Mouse (Mus musculus) 3T3-L1 (cell line): ENCODE measurements around the gene Hist1h2ba.

Source experiments
- DNase-seq: peaks from one replicate; pipeline ENCODE4 v3.0.0-alpha.2; 2015; ENCODE audit warnings: low read depth, low spot score

The Hist1h2ba gene

DNA sequence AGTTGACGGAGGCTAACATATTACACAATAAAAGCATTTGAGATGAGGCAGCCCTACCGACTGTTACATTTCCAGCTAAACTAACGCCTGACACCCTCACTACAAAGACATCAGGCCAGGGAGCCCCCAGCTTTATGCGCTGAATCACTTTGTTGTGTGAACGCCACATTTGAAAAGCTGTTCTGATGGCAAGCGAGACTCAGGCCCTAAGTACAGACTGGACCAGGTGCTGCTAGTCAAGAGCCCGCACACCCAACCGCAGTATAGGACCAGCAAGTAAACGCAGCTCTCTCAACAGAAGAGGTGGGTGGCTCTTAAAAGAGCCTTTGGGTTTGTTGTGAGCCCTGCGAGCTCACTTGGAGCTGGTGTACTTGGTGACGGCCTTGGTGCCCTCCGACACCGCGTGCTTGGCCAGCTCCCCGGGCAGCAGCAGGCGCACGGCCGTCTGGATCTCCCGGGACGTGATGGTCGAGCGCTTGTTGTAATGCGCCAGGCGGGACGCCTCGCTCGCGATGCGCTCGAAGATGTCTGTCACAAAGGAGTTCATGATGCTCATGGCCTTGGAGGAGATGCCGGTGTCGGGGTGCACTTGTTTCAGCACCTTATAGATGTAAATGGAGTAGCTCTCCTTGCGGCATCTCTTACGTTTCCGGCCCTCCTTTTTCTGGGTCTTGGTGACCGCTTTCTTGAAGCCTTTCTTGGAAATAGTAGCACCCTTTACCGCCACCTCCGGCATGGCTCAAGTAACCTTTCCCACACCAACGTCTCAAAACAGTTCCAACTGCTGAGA lies at the start of gene Hist1h2ba:
Gene Hist1h2ba, minus strand, starts transcription at position 736 of the 790 bp plus-strand sequence.
- no peak for DNase-seq

- DNase-seq: peak; percentile 54
Measured at GRCm38 (mm10) chr13:23972271-23972670, 38.3 kb upstream of the Hist1h2ba start.

- DNase-seq: no peak
Measured at GRCm38 (mm10) chr13:23971870-23972269, 37.9 kb upstream of the Hist1h2ba start.

DNA sequence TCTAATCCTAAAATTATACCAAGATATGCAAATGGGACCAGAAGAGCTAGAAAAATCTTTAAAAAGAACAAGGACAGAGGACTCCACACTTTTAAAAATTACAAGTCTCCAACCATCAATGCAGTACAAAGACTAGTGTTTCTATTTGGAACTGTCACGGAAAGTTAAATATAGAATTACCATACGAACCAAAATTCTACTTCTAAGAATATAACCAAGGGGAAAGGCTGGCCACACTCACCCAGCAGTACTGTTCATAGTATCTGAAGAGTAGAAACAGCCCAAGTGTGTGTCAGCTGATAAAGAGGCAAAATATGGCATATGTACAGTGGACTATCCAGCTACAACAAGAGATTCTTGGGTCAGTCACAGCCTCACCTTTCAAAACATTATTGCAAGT lies 31.0 kb upstream of the Hist1h2ba start:
- no peak for DNase-seq

DNA sequence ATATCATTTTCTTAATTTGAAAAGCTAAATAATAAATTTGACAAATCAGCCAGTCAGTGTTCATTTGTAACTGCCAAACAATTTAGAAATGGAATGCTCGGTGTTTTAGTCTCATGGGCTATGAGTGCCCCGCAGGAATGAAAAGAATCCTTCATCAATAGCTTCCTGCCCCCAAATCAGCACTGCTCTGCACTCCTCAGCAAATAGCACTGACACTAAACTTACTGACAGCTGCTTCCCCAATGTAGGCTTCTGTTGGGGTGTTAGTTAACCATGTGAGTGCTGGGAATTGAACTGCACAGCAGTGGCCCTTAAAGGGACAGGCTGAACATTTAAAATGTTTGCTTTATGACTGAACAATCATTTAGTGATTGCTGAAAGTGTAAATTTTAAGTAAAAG lies 25.8 kb upstream of the Hist1h2ba start:
- no peak for DNase-seq

DNA sequence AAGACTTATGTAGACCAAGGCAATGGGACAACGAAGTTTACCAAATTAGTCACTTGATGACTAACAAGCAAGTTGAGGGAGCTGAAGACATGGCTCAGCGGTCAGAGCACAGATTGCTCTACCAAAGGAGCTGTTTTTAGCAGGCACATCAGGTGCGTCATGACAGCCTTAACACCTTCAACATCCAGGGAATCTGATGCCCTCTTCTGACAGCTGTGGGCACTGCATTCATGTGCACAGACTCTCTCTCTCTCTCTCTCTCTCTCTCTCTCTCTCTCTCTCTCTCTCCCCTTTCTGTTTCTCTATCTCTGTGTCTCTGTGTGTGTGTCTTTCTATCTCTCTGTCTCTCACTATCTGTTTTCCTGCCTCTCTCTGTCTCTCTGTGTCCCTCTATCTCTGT lies 17.0 kb upstream of the Hist1h2ba start:
- no peak for DNase-seq

DNA sequence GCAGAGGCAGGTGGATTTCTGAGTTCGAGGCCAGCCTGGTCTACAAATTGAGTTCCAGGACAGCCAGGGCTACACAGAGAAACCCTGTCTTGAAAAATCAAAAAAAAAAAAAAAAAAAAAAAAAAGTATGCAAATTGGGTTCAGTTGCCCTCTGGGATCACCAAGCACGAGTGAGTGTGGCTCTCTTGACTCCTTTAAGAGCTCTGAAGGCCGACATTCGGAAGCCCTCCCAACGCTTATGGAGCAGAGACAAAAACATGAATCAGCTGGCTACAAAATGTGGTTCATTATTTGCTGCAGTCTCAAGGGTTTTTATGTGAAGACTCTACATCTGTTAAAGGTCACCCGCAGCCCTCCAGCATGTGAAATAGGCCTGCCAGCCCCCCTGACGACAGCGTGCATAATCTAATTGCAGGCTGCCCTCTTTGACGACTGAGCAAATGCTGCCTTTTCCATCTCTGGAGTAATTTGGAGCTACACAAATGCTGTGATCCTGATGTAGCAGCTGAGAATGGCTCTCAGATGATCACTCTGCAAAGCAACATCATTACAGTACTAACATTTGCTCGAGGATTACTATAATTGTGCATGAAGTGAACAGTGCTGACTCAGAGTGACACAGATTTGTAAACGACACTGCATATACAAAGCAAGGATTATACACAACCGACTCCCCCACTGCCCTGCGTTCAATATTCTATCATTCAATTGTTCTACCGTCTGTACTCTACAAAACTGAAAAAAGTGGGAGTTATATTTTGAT lies 15.7 kb upstream of the Hist1h2ba start:
- DNase-seq: no peak

- no peak for DNase-seq
Measured at GRCm38 (mm10) chr13:23946254-23946653, 12.3 kb upstream of the Hist1h2ba start.

DNA sequence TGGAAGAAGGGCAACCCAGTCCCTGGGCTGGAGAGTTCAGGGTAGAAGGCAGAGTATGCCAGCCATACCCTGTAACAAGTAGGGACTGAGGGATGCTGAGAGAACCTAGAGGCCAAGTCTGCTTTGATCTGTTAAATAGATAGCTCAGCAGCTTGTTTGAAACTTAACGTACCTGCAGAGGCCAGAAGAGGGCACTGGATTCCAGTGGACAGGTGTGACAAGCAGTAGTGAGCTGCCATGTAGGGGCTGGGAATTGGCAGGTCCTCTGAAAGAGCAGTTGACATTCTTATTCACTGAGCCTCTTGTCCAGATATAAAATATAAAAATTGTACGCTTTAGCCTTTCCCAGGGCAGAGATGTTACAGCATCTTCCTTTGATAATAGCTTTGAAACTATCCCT lies 8.9 kb upstream of the Hist1h2ba start:
- DNase-seq: no peak

DNA sequence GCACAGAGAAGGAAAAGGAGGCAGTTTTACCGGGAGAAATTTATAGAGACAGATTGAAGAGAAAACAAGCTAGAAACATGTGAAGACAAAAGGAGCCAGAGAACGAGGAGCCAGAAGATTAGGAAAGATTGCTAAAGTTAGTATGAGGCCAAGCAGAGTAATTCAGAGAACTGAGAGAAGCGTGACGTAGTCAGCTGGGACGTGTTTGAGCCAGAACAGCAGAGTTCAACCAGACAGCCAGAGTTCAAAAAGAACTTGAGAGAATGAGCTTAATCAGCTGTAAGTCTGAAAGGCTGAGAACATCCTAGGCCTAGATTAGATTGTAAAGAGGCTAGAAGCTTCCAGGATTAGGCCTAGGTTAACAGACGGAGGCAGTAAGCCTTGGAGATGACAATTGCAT lies 6.3 kb upstream of the Hist1h2ba start:
- DNase-seq: no peak

DNA sequence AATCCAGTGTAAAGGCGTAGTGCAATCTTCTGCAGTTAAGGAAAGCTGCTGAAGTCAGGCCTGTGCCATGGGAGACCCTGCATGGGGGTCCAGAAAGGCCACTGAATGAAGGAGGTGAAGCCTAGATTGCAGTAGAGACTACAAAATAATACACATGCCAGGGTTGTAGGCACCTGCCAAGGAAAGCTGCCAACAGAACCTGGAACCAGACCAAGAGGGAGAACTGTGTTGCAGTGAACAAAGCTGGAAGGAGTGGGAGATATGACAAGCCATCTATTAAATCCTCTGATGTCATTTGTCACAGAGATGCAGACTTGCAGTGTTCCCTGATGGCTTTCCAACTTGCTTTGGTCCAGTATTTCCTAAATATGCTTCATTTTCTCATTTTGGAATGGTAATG lies 4.7 kb upstream of the Hist1h2ba start:
- DNase-seq: no peak

DNA sequence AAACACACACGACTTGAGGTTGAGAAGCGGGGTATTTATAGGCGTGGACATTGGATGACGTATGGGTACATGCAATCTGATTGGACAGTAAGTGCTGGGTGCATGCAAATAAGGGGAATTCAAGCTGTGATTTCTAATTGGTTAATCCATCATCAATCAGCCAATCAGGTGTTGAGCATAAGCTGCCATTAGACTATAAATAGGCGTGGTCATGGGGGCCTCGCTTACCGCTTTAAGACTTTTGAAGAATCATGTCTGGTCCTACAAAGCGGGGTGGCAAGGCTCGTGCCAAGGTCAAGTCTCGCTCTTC lies 210 bp upstream of the Hist1h2ba start, which contains the start of gene Hist1h2aa:
Gene Hist1h2aa, plus strand, starts transcription at position 252 of the 310 bp plus-strand sequence.
- DNase-seq: no peak

GRCm38 (mm10) chr13:23930904-23931303 lies 3.1 kb downstream of the Hist1h2ba start:
- DNase-seq: no peak

DNA sequence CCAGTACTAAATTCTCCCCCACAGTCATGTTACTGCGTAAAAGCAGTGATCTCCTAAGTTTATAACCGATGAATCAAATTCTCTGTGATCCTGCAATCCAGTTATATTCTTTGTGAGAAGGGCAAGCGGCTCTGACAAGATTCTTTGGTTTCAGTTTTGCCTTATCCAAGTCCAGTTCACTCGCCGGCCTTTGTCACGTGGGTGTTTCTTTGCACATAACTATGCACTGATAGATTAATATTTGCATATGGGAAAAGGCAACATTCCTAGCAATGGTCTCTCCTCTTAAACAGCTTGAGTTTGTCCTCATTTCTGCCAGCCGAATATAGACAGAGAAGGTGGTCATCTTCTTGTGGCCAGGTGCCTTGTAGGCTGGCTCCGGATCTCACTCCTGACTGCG lies 3.5 kb downstream of the Hist1h2ba start:
- DNase-seq: no peak

DNA sequence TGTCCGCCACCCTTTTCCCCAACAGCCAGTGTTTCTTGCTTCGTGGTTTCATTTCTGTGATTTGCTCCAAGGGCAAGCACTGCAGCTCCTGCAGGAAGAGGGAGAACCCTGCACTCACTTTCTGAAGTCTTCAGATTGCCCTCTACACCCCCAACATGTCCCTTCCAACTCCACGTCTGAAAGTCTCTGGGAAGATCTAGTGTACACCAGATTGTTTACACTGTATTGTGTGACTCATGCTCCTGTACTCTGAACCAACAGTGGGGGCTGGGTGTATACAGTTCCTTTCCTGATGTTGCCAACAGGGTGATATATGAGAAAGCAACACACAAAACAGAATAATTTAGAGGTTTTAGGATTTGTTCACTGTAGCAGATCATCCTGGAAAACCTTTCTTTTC lies 5.3 kb downstream of the Hist1h2ba start:
- peak; percentile 75 for DNase-seq

DNA sequence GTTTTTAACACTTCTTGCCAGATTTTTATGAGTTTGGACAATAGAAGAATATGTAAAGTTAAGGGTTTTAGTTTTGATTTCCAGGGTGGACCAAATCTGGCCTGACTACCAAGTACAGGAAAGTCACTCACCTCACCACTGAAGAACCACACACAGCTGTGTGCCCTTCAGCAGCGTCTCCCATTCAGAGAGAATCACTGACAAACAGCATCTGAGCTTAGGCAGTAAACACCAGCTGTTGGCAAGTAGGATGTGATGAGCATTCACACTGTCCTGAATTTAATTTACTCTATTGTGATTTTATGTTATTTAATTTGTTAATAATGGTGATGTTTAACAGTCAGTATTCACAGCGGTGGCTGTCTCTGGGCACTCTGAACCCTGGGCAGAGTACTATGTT lies 8.2 kb downstream of the Hist1h2ba start:
- DNase-seq: no peak

- no peak for DNase-seq
Measured at GRCm38 (mm10) chr13:23917674-23918073, 16.3 kb downstream of the Hist1h2ba start.

- no peak for DNase-seq
Measured at GRCm38 (mm10) chr13:23916132-23916531, 17.8 kb downstream of the Hist1h2ba start.

GRCm38 (mm10) chr13:23914376-23915167 lies 19.4 kb downstream of the Hist1h2ba start, which contains the start of gene Slc17a4:
Slc17a4 (minus strand) TSS chr13:23915009.
- no peak for DNase-seq

GRCm38 (mm10) chr13:23913791-23914306 lies 20.1 kb downstream of the Hist1h2ba start:
- DNase-seq: no peak

DNA sequence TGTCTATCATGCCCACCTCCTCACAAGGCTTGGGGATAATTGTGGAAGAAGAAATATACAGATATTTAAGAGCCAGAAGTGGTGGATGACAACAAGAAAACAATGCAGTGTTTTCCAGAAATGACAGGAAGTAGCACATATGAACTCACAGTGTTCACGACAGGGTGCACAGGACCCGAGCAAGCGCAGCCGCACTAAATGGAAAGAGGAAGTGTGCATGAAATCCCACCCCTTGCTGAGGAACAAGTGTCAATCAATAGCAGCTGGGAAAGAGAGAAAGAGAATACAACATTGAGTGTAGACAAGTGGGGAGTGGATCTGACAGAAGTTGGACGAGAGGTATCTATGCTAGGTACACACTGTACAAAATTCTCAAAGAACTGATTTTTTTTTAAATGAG lies 22.6 kb downstream of the Hist1h2ba start:
- no peak for DNase-seq

DNA sequence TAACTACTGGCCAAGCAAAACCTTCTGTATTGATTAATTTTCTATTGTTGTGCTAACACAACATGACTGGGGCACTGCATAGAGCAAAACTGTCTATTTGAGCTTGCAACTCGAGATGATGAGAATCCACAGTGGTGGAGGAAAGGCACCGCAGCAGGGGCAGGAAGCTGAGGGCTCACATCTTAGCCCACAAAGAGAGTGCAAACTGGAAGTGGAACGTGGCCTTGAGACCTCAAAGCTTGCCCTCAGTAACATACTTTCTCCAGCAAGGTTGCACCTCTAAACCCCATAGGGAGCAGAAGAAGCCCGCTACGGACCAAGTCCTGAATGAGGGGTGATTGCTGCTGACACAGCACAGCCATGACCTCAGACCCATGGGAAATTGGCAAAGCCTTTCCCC lies 23.8 kb downstream of the Hist1h2ba start:
- DNase-seq: no peak
